In the genomic region with DNA sequence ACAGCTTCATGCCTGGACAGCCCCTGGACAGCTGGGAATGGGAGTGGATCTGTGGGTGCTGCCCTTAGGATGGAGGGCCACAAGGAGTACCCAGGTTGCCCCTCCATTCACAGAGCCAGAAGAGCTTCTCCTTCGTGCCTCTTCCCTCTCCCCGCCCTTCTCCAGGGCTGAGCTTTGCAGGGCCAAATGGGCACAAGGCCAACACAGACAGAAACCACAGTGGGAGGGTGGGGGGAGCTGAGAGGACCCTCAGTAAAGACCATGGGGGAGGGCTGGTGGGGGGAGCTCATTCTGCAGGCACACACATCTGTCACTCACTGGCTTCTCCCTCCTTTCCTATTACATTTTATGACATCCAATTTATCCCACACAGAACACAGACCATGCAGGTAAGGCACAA, we compare ENCODE assay signal across 26 mouse cellular contexts.
DNase-seq lines count a peak whose midpoint lies in the region; ATAC-seq and TF ChIP-seq lines count a peak whose summit lies in the region.
"Had no signal": no experiment of that assay in that cellular context is flagged by ENCODE, and none has a peak within 500 bp of the region (broad histone marks: within the 10 kb centered on the region; RNA-seq: fewer than 3 reads in every experiment).

No protein-coding gene starts in this region.

- no peak overlapping the region for H3K4me2 ChIP-seq in hindbrain, embryonic 14.5 days (replicated peaks)
- no peak overlapping the region for H3K4me2 ChIP-seq in hindbrain, embryonic 16.5 days (ENCODE audit: low read length)
- H3K4me2 ChIP-seq in midbrain, embryonic 11.5 days, result no peak overlapping the region
- no peak overlapping the region for H3K4me2 ChIP-seq in midbrain, embryonic 16.5 days (ENCODE audit: low read length)
- no peak overlapping the region for H3K4me2 ChIP-seq in hindbrain, postnatal 0 days (ENCODE audit: low read depth, low read length)
- H3K4me2 ChIP-seq in neural tube, embryonic 14.5 days (ENCODE audit: low read depth, low read length), result no peak overlapping the region
- H3K4me2 ChIP-seq: embryonic facial prominence, embryonic 13.5 days; heart, embryonic 11.5 days; liver, embryonic 12.5 days; midbrain, embryonic 12.5 days had no signal

- 36% methylated on average over 2 of the region's 2 CpGs for WGBS in hindbrain, embryonic 14.5 days
- WGBS in hindbrain, embryonic 16.5 days, result 40% methylated on average over 2 of the region's 2 CpGs
- 87% methylated on average over 2 of the region's 2 CpGs for WGBS in midbrain, embryonic 11.5 days
- WGBS in midbrain, embryonic 16.5 days, result 36% methylated on average over 2 of the region's 2 CpGs
- 40% methylated on average over 2 of the region's 2 CpGs for WGBS in hindbrain, postnatal 0 days
- WGBS in neural tube, embryonic 14.5 days, result 42% methylated on average over 2 of the region's 2 CpGs

- H3K27ac ChIP-seq in hindbrain, embryonic 14.5 days, result 0 out of 2 replicates have a peak overlapping the region, but pooled peaks have one; percentile 43
- no peak overlapping the region for H3K27ac ChIP-seq in hindbrain, embryonic 16.5 days (ENCODE audit: low read depth, low read length)
- no peak overlapping the region for H3K27ac ChIP-seq in midbrain, embryonic 11.5 days (ENCODE audit: low read depth, low read length)
- H3K27ac ChIP-seq in midbrain, embryonic 16.5 days (ENCODE audit: low read length), result no peak overlapping the region
- H3K27ac ChIP-seq in hindbrain, postnatal 0 days, result no peak overlapping the region
- no peak overlapping the region for H3K27ac ChIP-seq in neural tube, embryonic 14.5 days (ENCODE audit: low read depth, low read length)
- H3K27ac ChIP-seq: embryonic facial prominence, embryonic 13.5 days; forebrain, embryonic 10.5 days; liver, embryonic 12.5 days; midbrain, embryonic 12.5 days had no signal

- no peaks in the 10 kb centered on the region for H3K27me3 ChIP-seq in hindbrain, embryonic 14.5 days (ENCODE audit: control insufficient read depth, insufficient read depth, low read length)
- no peaks in the 10 kb centered on the region for H3K27me3 ChIP-seq in hindbrain, embryonic 16.5 days (replicated peaks; ENCODE audit: control insufficient read depth, insufficient read depth, low read length)
- H3K27me3 ChIP-seq in midbrain, embryonic 11.5 days (ENCODE audit: control insufficient read depth, insufficient read depth, low read length), result no peaks in the 10 kb centered on the region
- no peaks in the 10 kb centered on the region for H3K27me3 ChIP-seq in midbrain, embryonic 16.5 days (ENCODE audit: control insufficient read depth, insufficient read depth, low read depth, low read length)
- no peaks in the 10 kb centered on the region for H3K27me3 ChIP-seq in hindbrain, postnatal 0 days (ENCODE audit: insufficient read depth, low read length)
- H3K27me3 ChIP-seq in neural tube, embryonic 14.5 days (ENCODE audit: control insufficient read depth, insufficient read depth, low read length), result no peaks in the 10 kb centered on the region
- H3K27me3 ChIP-seq: liver, embryonic 12.5 days; midbrain, embryonic 12.5 days had no signal

- no peak for TF ChIP-seq CTCF in hindbrain, postnatal 0 days (IDR thresholded peaks at IDR 0.05; ENCODE audit: low read depth)

- no peak overlapping the region for H3K4me3 ChIP-seq in hindbrain, embryonic 14.5 days (replicated peaks; ENCODE audit: low read length)
- H3K4me3 ChIP-seq in hindbrain, embryonic 16.5 days (ENCODE audit: low read length), result no peak overlapping the region
- H3K4me3 ChIP-seq in midbrain, embryonic 11.5 days (ENCODE audit: low read depth, low read length), result no peak overlapping the region
- H3K4me3 ChIP-seq in midbrain, embryonic 16.5 days (ENCODE audit: low read depth, low read length), result no peak overlapping the region
- H3K4me3 ChIP-seq in hindbrain, postnatal 0 days (ENCODE audit: low read length), result no peak overlapping the region
- no peak overlapping the region for H3K4me3 ChIP-seq in neural tube, embryonic 14.5 days (ENCODE audit: low read depth, low read length)
- H3K4me3 ChIP-seq: embryonic facial prominence, embryonic 13.5 days; forebrain, embryonic 10.5 days; liver, embryonic 12.5 days; midbrain, embryonic 12.5 days had no signal

- DNase-seq in hindbrain, embryonic 14.5 days (ENCODE audit: low spot score), result no peak
- DNase-seq in midbrain, embryonic 11.5 days (ENCODE audit: low spot score, missing footprints), result peak; percentile 10
- DNase-seq in hindbrain, postnatal 0 days (ENCODE audit: low spot score), result peak; percentile 50
- DNase-seq in heart, postnatal 14 days, result no peak
- DNase-seq: adrenal gland, postnatal 25 days; B cell, adult 2 months; cerebellum, adult 18-20 months; gastrocnemius, postnatal 36 days; heart, adult 18-20 months; heart, postnatal 4 days; kidney, adult 11 months; kidney, postnatal 14 days; layer of hippocampus, adult 9-11 months; liver, postnatal 0 days; right cerebral cortex, adult 18-20 months; spleen, adult 18-20 months; thymus, postnatal 14 days had no signal

- H3K36me3 ChIP-seq in hindbrain, embryonic 14.5 days (replicated peaks; ENCODE audit: control insufficient read depth, insufficient read depth), result no peaks in the 10 kb centered on the region
- H3K36me3 ChIP-seq in hindbrain, embryonic 16.5 days (ENCODE audit: control insufficient read depth, insufficient read depth, low read length), result no peaks in the 10 kb centered on the region
- no peaks in the 10 kb centered on the region for H3K36me3 ChIP-seq in midbrain, embryonic 11.5 days (ENCODE audit: control insufficient read depth, insufficient read depth, low read length)
- H3K36me3 ChIP-seq in midbrain, embryonic 16.5 days (ENCODE audit: control insufficient read depth, insufficient read depth, low read length), result no peaks in the 10 kb centered on the region
- H3K36me3 ChIP-seq in hindbrain, postnatal 0 days (ENCODE audit: insufficient read depth, low read length), result no peaks in the 10 kb centered on the region
- H3K36me3 ChIP-seq in neural tube, embryonic 14.5 days (ENCODE audit: control insufficient read depth, insufficient read depth, low read length), result no peaks in the 10 kb centered on the region
- H3K36me3 ChIP-seq: embryonic facial prominence, embryonic 13.5 days; forebrain, embryonic 10.5 days; liver, embryonic 12.5 days; midbrain, embryonic 12.5 days had no signal

- H3K9me3 ChIP-seq in hindbrain, embryonic 14.5 days (ENCODE audit: control insufficient read depth, low read length), result no peaks in the 10 kb centered on the region
- no peaks in the 10 kb centered on the region for H3K9me3 ChIP-seq in hindbrain, embryonic 16.5 days (ENCODE audit: control insufficient read depth, low read length)
- no peaks in the 10 kb centered on the region for H3K9me3 ChIP-seq in midbrain, embryonic 11.5 days (ENCODE audit: control insufficient read depth, low read length)
- no peaks in the 10 kb centered on the region for H3K9me3 ChIP-seq in midbrain, embryonic 16.5 days (replicated peaks; ENCODE audit: control insufficient read depth, low read length, poor library complexity, severe bottlenecking)
- no peaks in the 10 kb centered on the region for H3K9me3 ChIP-seq in hindbrain, postnatal 0 days (ENCODE audit: low read length)
- no peaks in the 10 kb centered on the region for H3K9me3 ChIP-seq in neural tube, embryonic 14.5 days (ENCODE audit: control insufficient read depth, low read length)
- H3K9me3 ChIP-seq: embryonic facial prominence, embryonic 13.5 days; forebrain, embryonic 10.5 days; liver, embryonic 12.5 days; midbrain, embryonic 12.5 days had no signal

- H3K4me1 ChIP-seq in hindbrain, embryonic 14.5 days (replicated peaks; ENCODE audit: control insufficient read depth, insufficient read depth, low read length), result peaks cover 17% of the 10 kb centered on the region
- H3K4me1 ChIP-seq in hindbrain, embryonic 16.5 days (ENCODE audit: control insufficient read depth, insufficient read depth, low read depth, low read length), result peaks cover 17% of the 10 kb centered on the region
- no peaks in the 10 kb centered on the region for H3K4me1 ChIP-seq in midbrain, embryonic 11.5 days (ENCODE audit: control insufficient read depth, insufficient read depth, low read length)
- peaks cover 7% of the 10 kb centered on the region; the same call in 1 of the 2 replicates for H3K4me1 ChIP-seq in midbrain, embryonic 16.5 days (ENCODE audit: control insufficient read depth, insufficient read depth, low read length)
- H3K4me1 ChIP-seq in hindbrain, postnatal 0 days (ENCODE audit: insufficient read depth, low read length), result 0 out of 2 replicates have a peak, but pooled peaks cover 7% of the 10 kb centered on the region
- H3K4me1 ChIP-seq in neural tube, embryonic 14.5 days (ENCODE audit: control insufficient read depth, insufficient read depth, low read length), result peaks cover 10% of the 10 kb centered on the region
- H3K4me1 ChIP-seq: liver, embryonic 12.5 days had no signal

- no peak overlapping the region for H3K9ac ChIP-seq in hindbrain, embryonic 14.5 days
- H3K9ac ChIP-seq in hindbrain, embryonic 16.5 days (ENCODE audit: low read depth, low read length), result no peak overlapping the region
- H3K9ac ChIP-seq in midbrain, embryonic 11.5 days (ENCODE audit: low read length), result no peak overlapping the region
- no peak overlapping the region for H3K9ac ChIP-seq in midbrain, embryonic 16.5 days (ENCODE audit: low read depth, low read length)
- H3K9ac ChIP-seq in hindbrain, postnatal 0 days (replicated peaks; ENCODE audit: low read length), result no peak overlapping the region
- H3K9ac ChIP-seq in neural tube, embryonic 14.5 days (replicated peaks; ENCODE audit: low read depth, low read length), result no peak overlapping the region; the same call in 1 of the 2 replicates
- H3K9ac ChIP-seq: embryonic facial prominence, embryonic 13.5 days; liver, embryonic 12.5 days; liver, postnatal 0 days; midbrain, embryonic 12.5 days had no signal

- no peak for ATAC-seq in hindbrain, embryonic 14.5 days (ENCODE audit: low FRiP score)
- no peak for ATAC-seq in hindbrain, embryonic 16.5 days
- ATAC-seq in midbrain, embryonic 11.5 days (ENCODE audit: low FRiP score), result no peak
- ATAC-seq in midbrain, embryonic 16.5 days, result no peak
- ATAC-seq in hindbrain, postnatal 0 days, result no peak
- ATAC-seq in neural tube, embryonic 14.5 days (ENCODE audit: low read depth), result 0 out of 2 replicates have a peak, but pooled peaks have one; percentile 34
- ATAC-seq: inflammation-experienced regulatory T-cells, adult 6 months; liver, embryonic 12.5 days; liver, postnatal 0 days had no signal

- intact Hi-C loops in heart, postnatal 14 days (cut with DNase I), result no loop called here

Comparison
In these comparisons a context has a peak if more than half of its experiments do, and no peak if none do; other contexts are left out.
1. DNase-seq: peak in midbrain, embryonic 11.5 days (single experiment) and hindbrain, postnatal 0 days (single experiment); none in hindbrain, embryonic 14.5 days (single experiment) and heart, postnatal 14 days (0 of 2).